Mouse (Mus musculus) embryonic stem cell, embryonic (primary cell): ENCODE measurements around the gene Cpne8.
"Not testable (repeated sequence)": the region's sequence is repeated elsewhere in the genome, so short reads cannot be mapped to it uniquely, and the experiment has no call there.

Experiments
- CTCF ChIA-PET, 4 experiments: fragments of 300-600 bp in 2 of 4; fragments of 350-600 bp in 2 of 4; sonication (Branson Sonifier 250); formaldehyde crosslinking; loops; one replicate each; lab custom pipeline; 2022; ENCODE audit warnings: inconsistent platforms in 2 of 4; lab: Charles Lee
- POLR2A ChIA-PET, 4 experiments: fragments of 300-600 bp in 2 of 4; fragments of 350-600 bp in 2 of 4; sonication (Branson Sonifier 250); formaldehyde crosslinking; loops; one replicate each; lab custom pipeline; 2022; ENCODE audit warnings: antibody characterized with exemption in 4 of 4, inconsistent platforms in 1 of 4; lab: Charles Lee

Cpne8 gene

GRCm38 (mm10) chr15:90536311-90537202, 142.7 kb downstream of the Cpne8 start:
- CTCF ChIA-PET: no interaction called here
- POLR2A ChIA-PET: no interaction called here

- CTCF ChIA-PET: no interaction called here
- POLR2A ChIA-PET: no interaction called here
These were observed 143.5 kb downstream of the Cpne8 start for GRCm38 (mm10) chr15:90535730-90536129.

GRCm38 (mm10) chr15:90512769-90513168, 166.5 kb downstream of the Cpne8 start:
- CTCF ChIA-PET: interaction anchor here in 2 of 4 experiments (0.6 to 0.7 kb wide), 2 partner anchors 167 to 265 kb away, joined by 3 read pairs; no protein-coding TSS in a partner anchor
- POLR2A ChIA-PET: interaction anchor here in 1 of 4 experiments (0.6 kb wide), 1 partner anchor 541 kb away, joined by 4 read pairs; no protein-coding TSS in a partner anchor

- CTCF ChIA-PET: no interaction called here
These were observed 182.2 kb downstream of the Cpne8 start for GRCm38 (mm10) chr15:90497080-90497479.

GRCm38 (mm10) chr15:90491558-90491957, 187.7 kb downstream of the Cpne8 start:
- ChIA-PET CTCF (interaction anchor here in 1 of 4 experiments (0.6 to 0.7 kb wide), 2 partner anchors 442 to 812 kb away, joined by 3 read pairs; no protein-coding TSS in a partner anchor), POLR2A (no interaction called here)

More at GRCm38 (mm10) chr15:90497080-90497479, 182.2 kb downstream of the Cpne8 start:
- POLR2A ChIA-PET: no interaction called here

- ChIA-PET CTCF (no interaction called here), POLR2A (no interaction called here)
These were observed 189.0 kb downstream of the Cpne8 start for GRCm38 (mm10) chr15:90490186-90490585.

GRCm38 (mm10) chr15:90470561-90470960, 208.7 kb downstream of the Cpne8 start:
- POLR2A ChIA-PET, CTCF ChIA-PET: not testable (repeated sequence)

GRCm38 (mm10) chr15:90463281-90463680, 216.0 kb downstream of the Cpne8 start:
- CTCF ChIA-PET: no interaction called here
- POLR2A ChIA-PET: no interaction called here

- POLR2A ChIA-PET: no interaction called here
These were observed 233.2 kb downstream of the Cpne8 start for GRCm38 (mm10) chr15:90446076-90446475.

More at GRCm38 (mm10) chr15:90446076-90446475, 233.2 kb downstream of the Cpne8 start:
- CTCF ChIA-PET: no interaction called here
